Mouse (Mus musculus): ENCODE data around the gene Mybphl.

- TF ChIP-seq CTCF (IDR thresholded peaks at IDR 0.05; ENCODE audit: low read depth, low read length) (no peak), EP300 (IDR thresholded peaks at IDR 0.05; ENCODE audit: insufficient read depth, low read depth, low read length) (no peak)
Observed at GRCm38 (mm10) chr3:108348376-108348775, 16.3 kb upstream of the Mybphl start.
